Mouse (Mus musculus): Measurements from ENCODE around the gene Psors1c2. TPM values are rescaled to one million over a fixed set of nuclear protein-coding genes. Genes with fewer than 3 reads are reported as not detected.
A peak's percentile ranks its signal among the peaks of the same experiment; 100 is the strongest.

The Psors1c2 gene
- polyA plus RNA-seq (2014; fragmentation: Nextera tagmentation; extraction: Ambion mirVana), result 0.54 and 0.61 TPM in 2 replicates

DNA sequence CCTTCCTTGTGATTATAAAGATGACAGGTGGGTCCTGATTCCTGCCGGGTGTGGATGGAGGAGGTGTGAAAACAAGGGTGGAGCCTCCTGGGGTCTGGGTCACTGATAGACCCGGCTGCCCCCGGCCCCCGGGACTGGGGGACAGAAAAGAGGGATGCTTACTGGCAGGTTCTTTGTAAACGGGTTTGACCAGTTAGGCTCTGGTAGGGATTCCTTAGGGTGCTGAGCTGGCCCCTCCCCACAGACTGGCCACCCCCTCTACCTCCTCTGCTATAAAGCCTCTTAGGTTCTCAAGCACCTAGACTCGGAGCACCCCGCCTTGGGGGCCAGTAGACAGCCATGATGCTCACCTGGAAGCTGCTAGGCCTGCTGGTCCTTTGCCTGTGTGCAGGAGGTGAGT is at the start of gene Psors1c2:
Gene Psors1c2 (plus strand): TSS at position 301 of the 400 bp plus-strand sequence.
- no peaks in the 10 kb centered on the region for H3K4me1 ChIP-seq (ENCODE audit: control insufficient read depth, insufficient read depth, low read length)
- H3K9me3 ChIP-seq (ENCODE audit: control insufficient read depth, low read length), result no peaks in the 10 kb centered on the region
- H3K4me2 ChIP-seq (ENCODE audit: low read length), result no peak within 1 kb of the TSS
- H3K36me3 ChIP-seq (ENCODE audit: control insufficient read depth, insufficient read depth, low read length), result no peaks in the 10 kb centered on the region
- H3K27ac ChIP-seq (replicated peaks; ENCODE audit: low read depth, low read length), result no peak within 1 kb of the TSS
- no peak within 1 kb of the TSS for H3K4me3 ChIP-seq (replicated peaks; ENCODE audit: low read depth, low read length)
- DNase-seq (no peak), ATAC-seq (ENCODE audit: low FRiP score, low TSS enrichment) (no peak)
- no peaks in the 10 kb centered on the region for H3K27me3 ChIP-seq (ENCODE audit: control insufficient read depth, insufficient read depth, low read length)
- WGBS, result 57% methylated on average over 7 of the region's 7 CpGs
- H3K9ac ChIP-seq (replicated peaks; ENCODE audit: low read length), result no peak within 1 kb of the TSS

DNA sequence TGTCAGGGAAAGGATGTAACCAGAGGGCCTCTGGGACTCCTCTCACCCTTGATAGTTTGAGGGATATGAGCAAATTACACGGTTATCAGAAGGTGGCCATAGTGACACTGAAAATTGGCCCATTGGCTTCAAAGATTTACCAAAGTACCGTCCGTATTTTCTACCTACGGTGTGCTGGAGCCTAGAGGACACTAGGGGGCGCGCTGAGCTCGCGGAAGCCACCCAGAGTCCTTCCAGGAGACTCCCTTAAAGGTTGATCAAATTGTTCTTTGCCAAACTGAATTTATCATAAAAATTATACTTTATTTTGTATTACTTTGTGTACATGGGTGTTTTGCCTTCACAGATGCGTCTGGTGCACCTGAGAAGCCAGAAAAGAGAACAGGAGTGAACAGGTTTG is 48.9 kb upstream of the Psors1c2 start:
- no peak for ATAC-seq (ENCODE audit: low FRiP score, low TSS enrichment)
- H3K27ac ChIP-seq (replicated peaks; ENCODE audit: low read depth, low read length), result no peak overlapping the region
- 0% methylated on average over 9 of the region's 9 CpGs for WGBS
- peak; percentile 86 for DNase-seq
- H3K4me1 ChIP-seq (ENCODE audit: control insufficient read depth, insufficient read depth, low read length), result no peaks in the 10 kb centered on the region
- no peak overlapping the region for H3K4me3 ChIP-seq (replicated peaks; ENCODE audit: low read depth, low read length)
- H3K27me3 ChIP-seq (ENCODE audit: control insufficient read depth, insufficient read depth, low read length), result no peaks in the 10 kb centered on the region
- H3K9ac ChIP-seq (replicated peaks; ENCODE audit: low read length), result no peak overlapping the region
- no peaks in the 10 kb centered on the region for H3K9me3 ChIP-seq (ENCODE audit: control insufficient read depth, low read length)
- no peaks in the 10 kb centered on the region for H3K36me3 ChIP-seq (ENCODE audit: control insufficient read depth, insufficient read depth, low read length)
- no peak overlapping the region for H3K4me2 ChIP-seq (ENCODE audit: low read length)

DNA sequence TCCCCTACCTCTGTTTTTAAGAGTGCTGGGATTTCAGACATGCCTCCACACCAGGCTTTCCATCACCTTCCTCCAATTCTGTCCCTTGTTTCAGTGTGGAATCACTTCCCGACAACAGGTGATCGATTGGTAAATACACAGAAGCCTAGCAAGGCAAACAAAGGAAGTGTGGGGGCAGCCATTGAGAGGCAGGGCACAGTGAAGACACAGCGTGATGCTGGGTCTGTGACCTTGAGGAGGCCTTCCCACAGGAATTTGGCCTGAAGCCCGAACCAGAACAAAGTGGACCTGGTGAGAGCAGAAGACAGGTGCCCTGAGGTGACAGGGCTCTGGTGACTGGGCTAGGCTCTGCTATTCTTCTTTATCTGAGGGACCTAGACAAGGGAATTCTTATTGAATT is 47.3 kb upstream of the Psors1c2 start:
- H3K36me3 ChIP-seq (ENCODE audit: control insufficient read depth, insufficient read depth, low read length), result no peaks in the 10 kb centered on the region
- no peak overlapping the region for H3K4me2 ChIP-seq (ENCODE audit: low read length)
- H3K9ac ChIP-seq (replicated peaks; ENCODE audit: low read length), result no peak overlapping the region
- no peak overlapping the region for H3K27ac ChIP-seq (replicated peaks; ENCODE audit: low read depth, low read length)
- DNase-seq (no peak), ATAC-seq (ENCODE audit: low FRiP score, low TSS enrichment) (no peak)
- no peaks in the 10 kb centered on the region for H3K4me1 ChIP-seq (ENCODE audit: control insufficient read depth, insufficient read depth, low read length)
- no peaks in the 10 kb centered on the region for H3K9me3 ChIP-seq (ENCODE audit: control insufficient read depth, low read length)
- no peak overlapping the region for H3K4me3 ChIP-seq (replicated peaks; ENCODE audit: low read depth, low read length)
- WGBS, result 36% methylated on average over 4 of the region's 4 CpGs
- no peaks in the 10 kb centered on the region for H3K27me3 ChIP-seq (ENCODE audit: control insufficient read depth, insufficient read depth, low read length)

DNA sequence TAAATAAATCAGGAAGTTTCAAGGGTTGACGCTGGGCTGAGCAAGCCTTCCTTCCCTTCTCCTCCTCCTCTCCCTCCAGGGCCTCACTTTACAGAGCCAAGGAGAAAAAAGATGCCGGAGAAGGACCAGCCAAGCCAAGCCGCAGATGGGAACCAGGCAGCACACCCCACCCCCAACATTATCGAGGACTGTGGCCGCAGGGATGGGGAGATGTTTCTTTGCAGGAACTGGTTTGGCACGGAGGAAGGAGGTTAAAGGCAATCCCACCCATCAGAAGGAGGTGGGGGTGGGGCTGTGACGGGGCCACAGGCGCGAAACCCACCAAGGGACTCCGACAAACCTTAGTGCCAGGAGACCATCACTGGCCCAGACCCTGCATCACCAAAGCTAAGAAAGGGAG is 46.3 kb upstream of the Psors1c2 start:
- 65% methylated on average over 10 of the region's 10 CpGs for WGBS
- DNase-seq, result no peak
- Histone ChIP-seq H3K4me3 (replicated peaks; ENCODE audit: low read depth, low read length) (no peak overlapping the region), H3K9me3 (ENCODE audit: control insufficient read depth, low read length) (no peaks in the 10 kb centered on the region), H3K4me2 (ENCODE audit: low read length) (no peak overlapping the region), H3K4me1 (ENCODE audit: control insufficient read depth, insufficient read depth, low read length) (no peaks in the 10 kb centered on the region), H3K36me3 (ENCODE audit: control insufficient read depth, insufficient read depth, low read length) (no peaks in the 10 kb centered on the region), H3K27me3 (ENCODE audit: control insufficient read depth, insufficient read depth, low read length) (no peaks in the 10 kb centered on the region), H3K9ac (replicated peaks; ENCODE audit: low read length) (no peak overlapping the region), H3K27ac (replicated peaks; ENCODE audit: low read depth, low read length) (no peak overlapping the region)
- no peak for ATAC-seq (ENCODE audit: low FRiP score, low TSS enrichment)

DNA sequence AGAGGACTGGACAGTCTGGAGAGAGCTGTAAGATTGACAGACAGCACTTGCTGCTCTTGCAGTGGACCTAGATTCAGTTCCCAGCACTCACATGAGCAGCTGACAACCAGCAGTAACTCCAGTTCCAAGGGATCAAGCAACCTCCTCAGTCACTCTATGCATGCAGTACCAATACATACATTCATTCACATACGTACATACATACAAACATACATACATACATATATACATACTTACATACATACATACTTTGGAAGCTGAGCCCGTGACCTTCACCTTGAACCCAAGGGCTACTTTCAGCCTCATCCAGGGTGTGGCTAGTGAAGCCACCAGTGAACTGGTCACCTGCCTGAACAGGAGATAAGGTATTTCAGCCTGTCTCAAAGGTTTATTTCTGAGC is 45.0 kb upstream of the Psors1c2 start:
- DNase-seq (no peak), ATAC-seq (ENCODE audit: low FRiP score, low TSS enrichment) (no peak)
- Histone ChIP-seq H3K4me1 (ENCODE audit: control insufficient read depth, insufficient read depth, low read length) (no peaks in the 10 kb centered on the region), H3K9me3 (ENCODE audit: control insufficient read depth, low read length) (no peaks in the 10 kb centered on the region), H3K27ac (replicated peaks; ENCODE audit: low read depth, low read length) (no peak overlapping the region), H3K36me3 (ENCODE audit: control insufficient read depth, insufficient read depth, low read length) (no peaks in the 10 kb centered on the region), H3K27me3 (ENCODE audit: control insufficient read depth, insufficient read depth, low read length) (no peaks in the 10 kb centered on the region), H3K4me2 (ENCODE audit: low read length) (no peak overlapping the region), H3K9ac (replicated peaks; ENCODE audit: low read length) (no peak overlapping the region), H3K4me3 (replicated peaks; ENCODE audit: low read depth, low read length) (no peak overlapping the region)
- WGBS, result 98% methylated on average over 2 of the region's 2 CpGs

DNA sequence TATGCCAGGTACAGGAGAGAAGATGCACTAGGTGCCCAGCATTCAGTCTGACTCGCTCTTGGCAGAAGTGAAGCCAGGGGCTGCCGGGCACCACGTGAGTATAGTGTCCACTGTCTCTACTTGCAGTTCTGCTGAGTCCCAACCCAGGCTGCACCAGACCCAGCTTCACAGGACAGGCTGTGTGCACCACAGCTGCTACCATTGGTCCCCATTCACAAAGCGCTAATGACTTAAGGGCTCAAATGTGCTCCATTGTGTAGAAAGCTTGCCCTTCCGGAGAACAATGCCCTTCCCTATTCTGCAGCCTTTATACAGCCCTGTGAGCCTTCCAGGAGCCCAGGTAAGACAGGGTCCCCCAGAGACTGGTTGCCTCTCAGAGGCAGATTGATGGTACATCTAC is 42.7 kb upstream of the Psors1c2 start:
- WGBS, result 47% methylated on average over 5 of the region's 5 CpGs
- H3K4me3 ChIP-seq (replicated peaks; ENCODE audit: low read depth, low read length), result no peak overlapping the region

DNA sequence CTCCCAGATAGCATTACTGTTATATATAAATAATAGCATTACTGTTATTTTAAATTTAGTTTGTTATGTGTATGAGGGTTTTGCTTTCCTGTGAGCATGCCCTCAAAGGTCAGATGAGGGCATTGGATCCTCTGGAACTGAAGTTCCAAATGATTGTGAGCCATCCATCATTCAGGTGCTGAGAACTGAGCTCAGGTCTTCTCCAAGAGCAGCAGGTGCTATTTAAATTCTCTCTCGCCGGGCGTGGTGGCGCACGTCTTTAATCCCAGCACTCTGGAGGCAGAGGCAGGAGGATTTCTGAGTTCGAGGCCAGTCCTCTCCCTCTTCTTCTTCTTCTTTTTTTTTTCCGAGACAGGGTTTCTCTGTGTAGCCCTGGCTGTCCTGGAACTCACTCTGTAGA is 35.9 kb upstream of the Psors1c2 start:
- H3K9me3 ChIP-seq (ENCODE audit: control insufficient read depth, low read length), result no peaks in the 10 kb centered on the region
- no peaks in the 10 kb centered on the region for H3K36me3 ChIP-seq (ENCODE audit: control insufficient read depth, insufficient read depth, low read length)
- no peak for ATAC-seq (ENCODE audit: low FRiP score, low TSS enrichment)
- WGBS, result 93% methylated on average over 7 of the region's 7 CpGs
- H3K4me3 ChIP-seq (replicated peaks; ENCODE audit: low read depth, low read length), result no peak overlapping the region
- no peak overlapping the region for H3K9ac ChIP-seq (replicated peaks; ENCODE audit: low read length)
- H3K27ac ChIP-seq (replicated peaks; ENCODE audit: low read depth, low read length), result no peak overlapping the region
- no peak for DNase-seq
- no peak overlapping the region for H3K4me2 ChIP-seq (ENCODE audit: low read length)
- no peaks in the 10 kb centered on the region for H3K4me1 ChIP-seq (ENCODE audit: control insufficient read depth, insufficient read depth, low read length)
- H3K27me3 ChIP-seq (ENCODE audit: control insufficient read depth, insufficient read depth, low read length), result no peaks in the 10 kb centered on the region

More for the DNA sequence above, 42.7 kb upstream of the Psors1c2 start:
- no peak overlapping the region for H3K4me2 ChIP-seq (ENCODE audit: low read length)
- no peak overlapping the region for H3K9ac ChIP-seq (replicated peaks; ENCODE audit: low read length)
- ATAC-seq (ENCODE audit: low FRiP score, low TSS enrichment) (no peak), DNase-seq (no peak)
- no peaks in the 10 kb centered on the region for H3K36me3 ChIP-seq (ENCODE audit: control insufficient read depth, insufficient read depth, low read length)
- H3K4me1 ChIP-seq (ENCODE audit: control insufficient read depth, insufficient read depth, low read length), result no peaks in the 10 kb centered on the region
- no peaks in the 10 kb centered on the region for H3K27me3 ChIP-seq (ENCODE audit: control insufficient read depth, insufficient read depth, low read length)
- H3K9me3 ChIP-seq (ENCODE audit: control insufficient read depth, low read length), result no peaks in the 10 kb centered on the region
- H3K27ac ChIP-seq (replicated peaks; ENCODE audit: low read depth, low read length), result no peak overlapping the region

DNA sequence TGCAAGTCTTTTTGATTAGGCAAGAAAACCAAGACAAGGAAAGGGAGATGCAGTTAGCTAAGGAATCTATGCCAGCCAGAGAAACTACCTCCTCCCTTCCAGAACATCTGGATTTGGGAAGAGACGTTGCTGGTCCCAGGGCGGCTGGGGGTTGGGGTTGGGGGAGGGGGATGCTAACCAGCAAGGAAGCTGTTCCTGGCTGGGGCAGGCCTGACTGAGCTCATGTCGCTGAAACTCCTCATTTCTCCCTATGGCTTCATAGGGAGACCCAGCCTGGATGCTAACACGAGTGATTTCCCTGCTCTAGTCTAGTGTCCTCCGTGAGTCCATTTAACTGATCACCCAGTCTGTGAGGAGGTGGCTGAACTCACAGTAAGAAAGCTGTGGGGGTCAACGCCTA is 30.8 kb upstream of the Psors1c2 start:
- no peaks in the 10 kb centered on the region for H3K9me3 ChIP-seq (ENCODE audit: control insufficient read depth, low read length)
- no peak overlapping the region for H3K27ac ChIP-seq (replicated peaks; ENCODE audit: low read depth, low read length)
- ATAC-seq (ENCODE audit: low FRiP score, low TSS enrichment) (no peak), DNase-seq (no peak)
- peaks cover 11% of the 10 kb centered on the region for H3K27me3 ChIP-seq (ENCODE audit: control insufficient read depth, insufficient read depth, low read length)
- H3K9ac ChIP-seq (replicated peaks; ENCODE audit: low read length), result no peak overlapping the region
- WGBS, result 9% methylated on average over 6 of the region's 6 CpGs
- H3K36me3 ChIP-seq (ENCODE audit: control insufficient read depth, insufficient read depth, low read length), result no peaks in the 10 kb centered on the region
- no peaks in the 10 kb centered on the region for H3K4me1 ChIP-seq (ENCODE audit: control insufficient read depth, insufficient read depth, low read length)
- no peak overlapping the region for H3K4me2 ChIP-seq (ENCODE audit: low read length)
- no peak overlapping the region for H3K4me3 ChIP-seq (replicated peaks; ENCODE audit: low read depth, low read length)

DNA sequence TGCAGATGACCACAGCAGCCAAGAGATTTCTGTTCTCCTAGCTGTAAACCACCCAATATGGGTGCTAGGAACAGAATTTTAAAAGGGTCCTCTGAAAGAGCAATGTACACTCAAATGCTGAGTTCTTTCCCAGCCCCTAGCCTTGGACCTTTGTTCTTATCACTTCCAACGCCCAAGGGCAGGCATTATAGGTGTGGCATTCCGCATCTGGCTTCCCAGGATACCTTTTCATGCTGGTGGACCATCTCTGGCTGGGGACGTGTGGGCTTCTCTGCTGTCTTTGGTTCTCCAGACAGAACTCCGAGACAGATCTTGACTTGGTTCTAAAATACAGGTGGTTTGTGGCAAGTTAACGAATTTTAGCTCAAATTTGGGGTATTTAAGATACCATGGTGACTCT is 30.2 kb upstream of the Psors1c2 start:
- WGBS, result 42% methylated on average over 5 of the region's 5 CpGs
- H3K4me2 ChIP-seq (ENCODE audit: low read length), result no peak overlapping the region
- no peaks in the 10 kb centered on the region for H3K4me1 ChIP-seq (ENCODE audit: control insufficient read depth, insufficient read depth, low read length)
- H3K9ac ChIP-seq (replicated peaks; ENCODE audit: low read length), result no peak overlapping the region
- no peaks in the 10 kb centered on the region for H3K9me3 ChIP-seq (ENCODE audit: control insufficient read depth, low read length)
- DNase-seq (no peak), ATAC-seq (ENCODE audit: low FRiP score, low TSS enrichment) (no peak)
- H3K4me3 ChIP-seq (replicated peaks; ENCODE audit: low read depth, low read length), result no peak overlapping the region
- H3K36me3 ChIP-seq (ENCODE audit: control insufficient read depth, insufficient read depth, low read length), result no peaks in the 10 kb centered on the region
- no peak overlapping the region for H3K27ac ChIP-seq (replicated peaks; ENCODE audit: low read depth, low read length)
- peaks cover 17% of the 10 kb centered on the region for H3K27me3 ChIP-seq (ENCODE audit: control insufficient read depth, insufficient read depth, low read length)

Measured in midbrain, embryonic 14.5 days (tissue).